Mouse (Mus musculus): ENCODE data around the gene Folr1.

- TF ChIP-seq POLR2A (IDR thresholded peaks at IDR 0.05; ENCODE audit: borderline replicate concordance, extremely low read depth, insufficient read depth, insufficient read length, poor library complexity, severe bottlenecking), result no peak
- no peak for TF ChIP-seq CTCF (IDR thresholded peaks at IDR 0.05; ENCODE audit: borderline replicate concordance, extremely low read depth, insufficient read depth, insufficient read length)
Measured at GRCm38 (mm10) chr7:101863415-101863814, 7.2 kb downstream of the Folr1 start, which contains the start of gene Anapc15.
